Mouse (Mus musculus) layer of hippocampus, adult 8-10 months (tissue): ENCODE data around the gene Gstt2. TPM values are rescaled to one million over a fixed set of nuclear protein-coding genes. Genes with fewer than 3 reads are reported as not detected.
A peak's percentile ranks its signal among the peaks of the same experiment; 100 is the strongest.

Experiments
- DNase-seq, 2 experiments: peaks; one replicate each; pipeline ENCODE4 v3.0.0; 2022; ENCODE audit warnings: low spot score in 2 of 2
- total RNA-seq, 4 experiments: library from RNA; stranded (reverse); gene quantifications; 2 replicates each; pipeline ENCODE4 v1.2.4; 2022

The Gstt2 gene
- total RNA-seq, result 1 to 10 TPM; 5.1 to 6.8 (median 5.7) TPM

- peak; percentile 90 to 91 for DNase-seq
Observed at GRCm38 (mm10) chr10:75837248-75837759, at the start of gene Gstt2. Gene Gstt2, minus strand, starts transcription at chr10:75837424.

- no peak for DNase-seq
Observed at GRCm38 (mm10) chr10:75884742-75885141, 47.5 kb upstream of the Gstt2 start.

- DNase-seq, result peak; percentile 77 to 79
Observed at GRCm38 (mm10) chr10:75883232-75883552, 46.0 kb upstream of the Gstt2 start.

DNA sequence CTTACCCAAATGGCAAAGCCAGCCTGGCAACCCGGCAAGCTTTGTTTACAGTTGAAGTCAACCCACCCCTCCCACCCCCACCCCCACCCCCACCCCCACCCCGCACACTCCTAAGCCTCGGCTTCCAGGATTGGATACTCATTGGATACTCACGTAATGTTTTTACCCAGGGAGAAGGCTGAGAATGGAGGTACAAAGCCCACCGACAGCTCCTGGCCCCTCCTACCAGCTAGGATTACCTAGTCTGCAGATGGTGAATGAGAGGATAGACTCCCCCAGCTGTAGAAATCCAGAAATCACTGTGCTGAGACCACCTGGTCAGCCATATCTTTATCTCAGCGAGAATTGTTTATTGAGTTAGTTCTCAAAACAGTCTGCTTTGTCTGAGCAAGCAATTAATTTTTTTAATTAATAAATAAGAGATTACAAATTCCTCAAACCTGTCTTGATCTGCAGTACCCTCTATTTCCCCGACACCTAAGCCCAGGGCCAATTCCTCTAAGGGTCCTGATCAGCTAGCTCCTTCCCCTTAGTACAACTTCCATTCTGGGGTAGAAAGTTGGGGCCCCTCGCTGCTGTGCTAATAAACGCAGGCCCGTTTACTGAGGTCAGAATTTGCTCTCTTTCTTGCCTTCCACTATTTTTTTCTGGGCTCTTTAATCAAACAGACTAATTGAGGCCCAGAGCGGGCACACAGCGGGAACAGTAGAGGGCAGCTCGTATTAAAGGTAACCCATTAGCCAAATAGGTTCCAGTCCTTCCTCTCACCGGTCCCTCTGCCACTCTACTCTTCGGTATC lies 45.4 kb upstream of the Gstt2 start:
- DNase-seq, result no peak

DNA sequence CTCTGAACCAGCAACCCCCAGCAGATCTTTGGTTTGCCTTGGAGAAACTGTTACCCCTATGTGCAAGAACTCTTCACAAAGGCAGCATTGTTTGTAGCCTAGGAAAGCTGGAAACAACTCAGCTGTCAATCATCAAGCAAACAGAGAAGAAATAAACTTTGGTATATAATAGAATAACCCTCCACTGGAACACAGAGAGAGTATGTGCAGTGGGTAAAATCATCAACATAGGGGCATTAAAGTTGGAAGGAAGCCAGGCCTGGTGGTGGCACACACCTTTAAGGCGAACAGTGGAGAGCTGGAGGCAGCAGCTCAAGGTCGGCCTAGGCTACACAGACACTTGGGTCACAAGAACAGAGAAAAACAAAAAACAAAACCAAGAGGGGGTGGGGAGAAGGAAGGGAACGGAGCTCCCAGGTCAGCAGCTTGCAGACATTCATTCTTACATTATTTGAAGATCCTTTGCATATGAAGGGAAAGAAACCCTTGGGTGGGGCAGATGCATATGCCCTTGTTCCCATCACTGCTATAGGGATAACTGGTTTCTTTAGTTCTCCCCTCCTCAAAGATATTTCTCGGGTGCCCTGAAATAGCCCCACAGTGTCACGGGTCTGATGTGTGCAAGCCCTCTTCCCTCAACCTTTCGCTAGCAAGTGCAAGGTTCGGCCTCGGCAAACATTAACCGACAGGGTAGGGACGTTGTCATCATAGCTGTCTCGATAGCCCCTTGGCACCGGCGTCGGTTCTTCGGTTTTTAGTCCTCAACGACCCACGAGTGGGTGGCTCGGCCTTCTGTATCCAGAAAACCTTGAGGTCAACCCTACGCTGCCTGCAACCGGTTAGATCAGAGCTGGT lies 44.6 kb upstream of the Gstt2 start:
- no peak for DNase-seq

DNA sequence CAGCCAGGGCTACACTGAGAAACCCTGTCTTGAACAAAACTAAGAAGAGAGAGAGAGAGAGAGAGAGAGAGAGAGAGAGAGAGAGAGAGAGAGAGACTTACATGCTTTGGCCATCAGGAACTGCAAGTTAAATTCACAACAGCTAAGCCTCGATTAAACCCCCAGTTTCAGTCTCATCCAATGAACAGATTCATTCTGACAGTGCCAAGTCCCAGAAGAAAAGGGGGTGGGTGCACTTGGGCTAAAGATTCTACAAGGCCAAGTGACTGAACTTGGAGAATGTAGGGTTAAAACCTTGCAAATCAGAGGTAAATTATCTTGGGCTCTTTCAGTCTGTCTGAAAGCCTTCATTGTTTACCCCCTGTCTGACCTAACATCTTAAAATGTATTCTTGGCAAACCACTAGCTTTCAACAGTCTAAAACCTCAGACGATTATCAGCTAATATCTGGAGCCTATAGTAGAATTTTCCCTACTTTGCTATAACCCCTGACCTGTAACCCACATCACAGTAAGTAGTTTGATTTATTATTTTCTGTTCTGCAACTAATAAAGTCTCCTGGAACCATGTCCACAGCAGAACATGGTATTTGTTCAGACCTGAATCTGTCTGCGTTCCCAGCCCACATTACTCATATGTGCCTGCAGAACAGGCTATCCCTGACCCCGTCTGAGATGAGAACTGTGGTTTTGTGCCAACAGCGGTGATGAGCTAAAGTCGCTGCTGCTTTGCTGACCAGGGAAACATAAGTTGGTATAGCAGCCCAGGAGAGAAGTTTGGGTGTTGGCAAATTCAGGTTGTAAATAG lies 43.8 kb upstream of the Gstt2 start:
- DNase-seq, result no peak

- DNase-seq, result no peak
Observed at GRCm38 (mm10) chr10:75880351-75880750, 43.1 kb upstream of the Gstt2 start.

DNA sequence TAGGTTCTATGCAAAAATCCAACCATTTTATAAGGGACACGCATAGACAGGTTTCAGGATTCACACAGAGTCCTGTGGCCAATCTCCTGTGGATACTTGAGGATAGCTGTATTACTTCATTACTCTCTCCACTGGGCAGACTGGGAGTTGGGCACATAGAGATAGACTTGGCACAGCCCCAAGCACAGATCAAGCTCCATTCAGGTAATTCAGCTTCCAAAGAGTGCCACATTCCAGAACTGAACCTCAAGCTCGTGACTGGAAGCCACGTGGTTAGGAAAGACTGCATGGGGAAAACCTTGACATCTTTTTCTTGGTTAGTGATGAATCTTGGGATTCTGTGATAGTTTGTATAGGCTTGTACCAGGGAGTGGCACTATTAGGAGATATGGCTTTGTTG lies 41.6 kb upstream of the Gstt2 start:
- DNase-seq, result no peak

DNA sequence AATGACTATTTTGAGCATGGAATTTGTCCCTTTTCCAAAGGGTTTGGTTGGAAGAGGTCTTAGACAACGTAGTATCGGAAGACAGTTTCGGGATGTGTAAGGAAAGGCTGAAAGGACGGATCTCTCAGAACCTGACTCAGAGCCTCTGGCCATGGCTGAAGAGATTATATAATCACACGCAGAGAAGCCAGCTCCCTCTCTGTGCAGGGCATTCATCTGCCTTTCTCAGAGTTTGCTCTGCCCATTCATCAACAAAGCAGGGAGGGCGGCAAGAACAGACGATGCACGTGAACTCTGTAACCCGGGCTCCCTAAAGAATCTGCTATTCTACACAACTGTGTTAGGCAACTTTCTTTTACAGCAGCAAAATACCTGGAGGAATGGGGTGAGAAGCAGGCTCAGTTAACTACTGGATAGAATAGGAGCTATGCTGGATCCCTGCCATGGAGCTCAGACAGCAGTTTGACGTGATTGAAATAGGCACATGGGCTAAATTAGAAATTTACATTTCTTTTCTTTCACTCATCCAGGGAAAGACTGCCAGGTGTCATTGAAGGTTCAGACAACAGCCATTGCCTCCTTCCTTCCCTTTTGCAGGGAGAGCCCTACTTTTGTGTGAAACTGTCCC lies 36.4 kb upstream of the Gstt2 start:
- no peak for DNase-seq

DNA sequence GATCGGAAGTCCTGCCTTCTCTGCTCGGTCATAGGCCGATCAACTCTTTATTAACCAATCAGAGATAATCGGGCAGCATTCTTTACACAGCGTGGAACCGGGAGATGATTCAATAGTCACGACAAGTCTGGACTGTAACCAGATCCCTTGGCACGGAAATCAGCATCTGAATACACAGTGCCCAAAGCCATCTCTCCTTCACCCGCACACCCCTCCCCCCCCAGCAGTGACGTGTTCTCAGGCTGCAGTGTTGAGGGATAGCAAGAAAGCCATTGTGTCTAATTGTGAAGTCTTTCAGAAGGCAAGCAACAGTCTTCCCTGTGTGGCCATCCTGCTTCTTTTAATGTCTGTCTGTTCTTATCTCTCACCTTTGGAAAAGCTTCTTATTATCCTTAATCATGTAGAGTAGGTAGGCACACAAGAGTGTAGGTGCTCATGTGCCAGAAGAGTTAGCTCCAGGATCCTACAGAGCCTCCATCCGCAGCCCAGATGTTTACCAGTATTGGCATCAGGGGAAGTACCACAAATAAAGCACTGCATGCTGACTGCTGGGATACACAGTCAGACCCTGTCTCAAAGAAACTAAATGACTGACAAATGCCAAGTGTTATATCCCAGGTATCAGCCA lies 35.8 kb upstream of the Gstt2 start:
- peak; percentile 86 to 91 for DNase-seq

- no peak for DNase-seq
Observed at GRCm38 (mm10) chr10:75872025-75872914, 35.0 kb upstream of the Gstt2 start.

DNA sequence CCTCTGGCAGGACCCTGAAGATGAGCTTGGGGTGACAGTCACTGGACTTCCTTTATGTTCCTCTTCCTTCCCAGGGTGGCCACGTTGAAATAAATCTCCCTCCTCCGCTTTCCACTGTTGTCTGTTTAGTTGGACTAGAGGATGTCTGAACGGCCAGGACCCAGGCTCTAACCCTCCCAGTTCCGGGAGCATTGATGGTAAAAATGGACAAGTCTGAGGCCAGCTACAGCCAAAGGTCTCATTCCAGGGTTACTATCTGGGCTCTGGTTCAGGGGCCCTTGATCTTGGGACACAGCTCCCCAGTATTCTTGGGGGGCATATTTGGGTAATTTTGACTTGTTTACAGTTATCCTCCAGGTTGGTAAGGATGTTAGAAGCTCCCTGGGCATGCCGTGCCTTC lies 24.4 kb upstream of the Gstt2 start:
- DNase-seq, result no peak

DNA sequence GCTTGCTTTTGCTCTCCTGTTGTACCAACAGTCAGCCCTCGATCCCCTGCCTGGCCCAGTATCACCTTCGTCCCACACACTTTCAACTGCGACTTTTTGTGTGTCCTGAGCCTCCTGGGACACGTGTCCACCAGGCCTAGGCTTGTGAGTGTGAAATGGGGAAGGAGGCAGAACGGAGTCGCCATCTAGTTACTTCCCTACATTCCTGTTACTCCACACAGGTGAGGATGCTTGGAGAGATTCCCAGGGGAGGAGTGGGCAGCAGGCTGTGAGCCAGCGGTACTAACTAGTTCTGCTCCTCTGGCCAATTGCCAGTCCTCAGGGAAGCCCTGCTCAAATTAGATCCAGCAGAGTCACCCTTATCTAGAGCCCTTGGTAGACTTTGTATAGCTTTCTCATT lies 23.5 kb upstream of the Gstt2 start:
- no peak for DNase-seq

GRCm38 (mm10) chr10:75859786-75860470 lies 22.7 kb upstream of the Gstt2 start, which contains the start of gene Mif:
Gene Mif, minus strand, starts transcription at chr10:75860240.
- DNase-seq, result peak; percentile 74 to 84

DNA sequence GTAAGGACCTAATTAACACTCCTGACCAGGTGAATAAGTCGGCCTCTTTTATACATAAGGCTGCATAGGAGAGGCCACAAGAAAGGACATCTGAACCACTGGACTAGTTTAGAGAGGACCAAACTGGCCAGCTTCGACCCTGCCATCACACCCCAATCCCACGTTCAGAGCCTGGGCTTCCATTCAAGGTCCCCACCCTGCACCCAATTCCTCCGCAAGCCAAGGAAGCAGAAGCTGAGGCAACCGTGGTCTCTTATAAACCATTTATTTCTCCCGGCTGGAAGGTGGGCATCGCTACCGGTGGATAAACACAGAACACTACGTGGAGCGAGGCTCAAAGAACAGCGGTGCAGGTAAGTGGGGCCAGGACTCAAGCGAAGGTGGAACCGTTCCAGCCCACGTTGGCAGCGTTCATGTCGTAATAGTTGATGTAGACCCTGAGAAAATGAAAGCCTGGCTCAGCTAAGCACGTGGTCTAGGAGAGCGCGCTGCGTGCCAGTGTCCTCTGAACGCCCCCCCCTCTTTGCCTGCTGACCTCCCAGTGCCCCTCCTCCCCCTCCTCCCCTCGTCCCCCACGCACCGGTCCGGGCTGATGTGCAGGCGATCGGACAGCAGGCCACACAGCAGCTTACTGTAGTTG lies 22.0 kb upstream of the Gstt2 start:
- DNase-seq, result peak in 1 of 2 experiments; percentile 48

- no peak for DNase-seq
Observed at GRCm38 (mm10) chr10:75857598-75857997, 20.4 kb upstream of the Gstt2 start.

GRCm38 (mm10) chr10:75856976-75857375 lies 19.8 kb upstream of the Gstt2 start:
- DNase-seq, result no peak

- DNase-seq, result no peak
Observed at GRCm38 (mm10) chr10:75856155-75856907, 19.1 kb upstream of the Gstt2 start.
